Mouse (Mus musculus) adrenal gland, postnatal 36 days (tissue): Measurements from ENCODE around the gene Pld4. TPM values are rescaled to one million over a fixed set of nuclear protein-coding genes. Genes with fewer than 3 reads are reported as not detected.
A peak's percentile ranks its signal among the peaks of the same experiment; 100 is the strongest.

Source experiments
- DNase-seq, 2 experiments: peaks; one replicate each; pipeline ENCODE4 v3.0.0; 2021; ENCODE audit warnings: mixed read lengths in 1 of 2
- total RNA-seq, 2 experiments: library from RNA; stranded (reverse); gene quantifications; 2 replicates each; pipeline ENCODE4 v1.2.3; 2021

Pld4 gene
- total RNA-seq, 2 experiments from 2014 or later, result 7.5 to 11.9 TPM

GRCm38 (mm10) chr12:112767036-112767890 lies 6.8 kb downstream of the Pld4 start:
- no peak for DNase-seq

- no peak for DNase-seq
Observed at GRCm38 (mm10) chr12:112768166-112768565, 7.7 kb downstream of the Pld4 start.

- DNase-seq, result no peak
Observed at GRCm38 (mm10) chr12:112769031-112769430, 8.6 kb downstream of the Pld4 start.

- DNase-seq, result no peak
Observed at GRCm38 (mm10) chr12:112769751-112770150, 9.3 kb downstream of the Pld4 start.

GRCm38 (mm10) chr12:112770396-112770795 lies 9.9 kb downstream of the Pld4 start:
- DNase-seq, result no peak

- DNase-seq, result no peak
Observed at GRCm38 (mm10) chr12:112772306-112772705, 11.9 kb downstream of the Pld4 start.

- no peak for DNase-seq
Observed at GRCm38 (mm10) chr12:112773366-112773765, 12.9 kb downstream of the Pld4 start.

- no peak for DNase-seq
Observed at GRCm38 (mm10) chr12:112774026-112774425, 13.6 kb downstream of the Pld4 start.

GRCm38 (mm10) chr12:112774481-112774880 lies 14.0 kb downstream of the Pld4 start:
- no peak for DNase-seq

GRCm38 (mm10) chr12:112791026-112791425 lies 30.6 kb downstream of the Pld4 start:
- no peak for DNase-seq

- peak; percentile 71 to 77 for DNase-seq
Observed at GRCm38 (mm10) chr12:112793601-112794355, 33.3 kb downstream of the Pld4 start.

GRCm38 (mm10) chr12:112794356-112794816 lies 33.9 kb downstream of the Pld4 start:
- no peak for DNase-seq

GRCm38 (mm10) chr12:112794998-112795397 lies 34.5 kb downstream of the Pld4 start:
- no peak for DNase-seq

- DNase-seq, result peak in 1 of 2 experiments; percentile 34
Observed at GRCm38 (mm10) chr12:112795466-112796104, 35.1 kb downstream of the Pld4 start.

GRCm38 (mm10) chr12:112796551-112797510 lies 36.4 kb downstream of the Pld4 start:
- DNase-seq, result peak in 1 of 2 experiments; percentile 26

GRCm38 (mm10) chr12:112797672-112798331 lies 37.3 kb downstream of the Pld4 start:
- DNase-seq, result peak; percentile 80 to 89

GRCm38 (mm10) chr12:112798332-112798681 lies 37.9 kb downstream of the Pld4 start:
- DNase-seq, result no peak

GRCm38 (mm10) chr12:112798716-112799115 lies 38.3 kb downstream of the Pld4 start:
- no peak for DNase-seq

GRCm38 (mm10) chr12:112799237-112799970 lies 38.9 kb downstream of the Pld4 start:
- no peak for DNase-seq

- DNase-seq, result peak; percentile 62 to 78
Observed at GRCm38 (mm10) chr12:112800476-112800875, 40.0 kb downstream of the Pld4 start.
